Mouse (Mus musculus): ENCODE results near the gene C2cd4b. TPM values are rescaled to one million over a fixed set of nuclear protein-coding genes. Genes with fewer than 3 reads are reported as not detected.
A peak's percentile ranks its signal among the peaks of the same experiment; 100 is the strongest.

The C2cd4b gene
- polyA plus RNA-seq (2015; fragmentation: Nextera tagmentation; extraction: Ambion mirVana): not detected in 2 replicates

DNA sequence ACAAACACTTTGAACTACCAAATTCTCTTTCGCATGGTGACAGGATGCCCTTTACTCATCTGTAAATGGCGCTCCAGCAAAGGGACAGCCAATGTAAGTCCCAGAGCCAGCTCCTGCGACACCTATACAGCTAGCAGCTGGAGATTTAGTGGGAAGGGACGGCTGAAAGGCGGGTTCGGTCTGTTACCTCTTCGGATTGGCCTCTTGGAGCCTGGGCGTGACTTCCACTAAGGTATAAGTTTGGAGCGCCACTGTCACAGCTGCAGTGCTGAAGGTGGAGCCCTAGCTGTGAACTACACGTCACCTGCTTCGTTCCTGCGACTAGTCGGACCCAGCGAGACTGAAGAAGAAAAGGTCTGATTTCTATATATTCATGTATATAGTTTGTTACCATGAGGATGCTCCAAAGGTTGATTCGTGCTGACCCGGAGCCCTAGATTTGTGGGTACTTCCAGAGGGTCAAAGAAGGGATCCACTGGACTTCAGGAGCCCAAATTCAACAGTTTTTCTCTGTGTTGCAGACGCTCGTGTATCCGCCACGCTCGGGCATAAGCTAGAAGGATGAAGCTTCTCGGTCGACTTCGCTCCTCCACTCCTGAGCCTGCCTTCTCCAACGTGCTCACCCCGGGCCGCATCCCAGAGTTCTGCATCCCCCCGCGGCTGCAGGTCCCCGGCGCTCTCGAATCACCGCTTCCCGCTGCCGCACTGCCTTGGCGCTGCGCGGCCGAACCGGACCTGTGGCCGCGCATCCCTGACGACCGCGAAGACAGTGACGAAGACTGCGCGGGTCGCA, at the start of gene C2cd4b:
C2cd4b (plus strand) TSS at position 275 of the 793 bp plus-strand sequence.
- 3% methylated on average over 46 of the region's 49 CpGs for WGBS (ENCODE audit: insufficient replicate concordance)
- Histone ChIP-seq H3K4me1 (ENCODE audit: insufficient read depth) (peaks cover 9% of the 10 kb centered on the region; the same call in 1 of the 2 replicates), H3K27me3 (ENCODE audit: insufficient read depth, low read length) (peaks cover 37% of the 10 kb centered on the region), H3K4me2 (ENCODE audit: low read depth, low read length) (peak within 1 kb of the TSS; percentile 74), H3K36me3 (replicated peaks; ENCODE audit: insufficient read depth, low read length) (no peaks in the 10 kb centered on the region), H3K9ac (replicated peaks) (no peak within 1 kb of the TSS), H3K9me3 (ENCODE audit: low read length) (peaks cover 4% of the 10 kb centered on the region), H3K4me3 (ENCODE audit: low read depth, low read length) (peak within 1 kb of the TSS; percentile 46), H3K27ac (ENCODE audit: low read depth) (no peak within 1 kb of the TSS)
- TF ChIP-seq CTCF (IDR thresholded peaks at IDR 0.05; ENCODE audit: low read depth) (no peak), EP300 (IDR thresholded peaks at IDR 0.05; ENCODE audit: low read depth) (no peak)
- DNase-seq (peak; percentile 25), ATAC-seq (peak; percentile 55; the same call in 1 of the 2 replicates)

DNA sequence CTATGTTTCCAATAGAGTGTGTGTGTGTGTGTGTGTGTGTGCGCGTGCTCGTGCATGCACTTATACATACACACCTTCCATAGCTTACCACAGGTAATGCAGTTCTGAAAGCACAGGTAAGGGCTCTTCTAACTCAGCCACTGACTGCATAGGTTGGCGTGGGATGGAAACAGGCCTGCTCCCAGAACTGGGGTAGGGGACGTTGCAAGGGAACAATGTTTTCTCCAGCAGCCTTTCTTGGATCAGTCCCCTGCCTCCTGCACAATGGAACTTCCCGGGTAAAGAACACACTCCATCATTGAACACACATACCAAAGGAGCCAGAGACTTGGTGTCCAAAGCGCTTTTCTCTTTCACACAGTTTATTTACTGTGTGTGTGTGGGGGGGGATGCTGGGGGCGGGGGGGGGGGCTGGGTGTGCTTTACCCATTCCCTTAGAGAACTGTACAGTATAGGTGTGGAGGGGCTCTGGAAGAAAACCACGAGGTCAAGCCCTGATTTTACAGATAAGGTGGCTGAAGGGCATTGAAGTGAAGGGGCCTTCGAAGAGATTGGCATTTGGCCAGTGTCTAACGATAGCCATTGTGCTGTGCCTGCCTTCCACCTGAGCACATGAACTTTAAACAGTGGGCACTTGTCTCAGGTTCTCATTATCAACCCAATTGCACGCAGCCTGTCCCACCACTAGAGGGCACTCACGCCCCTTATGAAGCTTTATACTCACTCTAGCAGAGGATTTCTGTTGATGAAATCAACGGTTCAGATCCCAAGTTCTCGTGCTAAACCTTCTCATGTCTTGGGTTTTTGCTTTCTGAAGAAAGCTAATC, 48.0 kb upstream of the C2cd4b start:
- no peak overlapping the region for H3K9ac ChIP-seq (replicated peaks)
- TF ChIP-seq EP300 (IDR thresholded peaks at IDR 0.05; ENCODE audit: low read depth): no peak
- peak; percentile 88 for TF ChIP-seq CTCF (IDR thresholded peaks at IDR 0.05; ENCODE audit: low read depth)
- DNase-seq: peak; percentile 69
- H3K9me3 ChIP-seq (ENCODE audit: low read length): no peaks in the 10 kb centered on the region
- no peaks in the 10 kb centered on the region for H3K27me3 ChIP-seq (ENCODE audit: insufficient read depth, low read length)
- ATAC-seq: no peak
- no peak overlapping the region for H3K4me3 ChIP-seq (ENCODE audit: low read depth, low read length)
- WGBS (ENCODE audit: insufficient replicate concordance): 36% methylated on average over 15 of the region's 15 CpGs
- no peaks in the 10 kb centered on the region for H3K36me3 ChIP-seq (replicated peaks; ENCODE audit: insufficient read depth, low read length)
- H3K27ac ChIP-seq (ENCODE audit: low read depth): no peak overlapping the region
- H3K4me1 ChIP-seq (ENCODE audit: insufficient read depth): no peaks in the 10 kb centered on the region
- H3K4me2 ChIP-seq (ENCODE audit: low read depth, low read length): no peak overlapping the region

DNA sequence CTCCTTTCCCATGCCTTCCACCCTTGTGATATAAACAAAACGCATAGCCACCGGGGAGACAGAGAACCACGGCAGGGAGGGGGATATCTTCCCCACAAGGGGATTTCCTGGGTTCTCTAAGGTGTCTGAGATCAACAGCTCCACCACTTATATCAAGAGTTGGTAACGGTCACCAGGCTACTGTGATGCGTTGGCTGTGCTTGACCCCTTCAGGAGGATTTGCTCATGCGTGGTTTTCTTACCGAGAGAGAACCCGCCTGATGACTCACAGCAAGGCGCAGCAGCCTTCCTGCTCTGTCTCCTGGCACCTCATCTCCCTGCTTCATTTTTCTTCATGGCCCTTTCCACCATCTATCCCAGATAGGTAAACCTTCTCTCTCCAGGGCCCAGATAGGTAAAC, 47.1 kb upstream of the C2cd4b start:
- Histone ChIP-seq H3K4me2 (ENCODE audit: low read depth, low read length) (no peak overlapping the region), H3K4me1 (ENCODE audit: insufficient read depth) (no peaks in the 10 kb centered on the region), H3K4me3 (ENCODE audit: low read depth, low read length) (no peak overlapping the region), H3K27ac (ENCODE audit: low read depth) (no peak overlapping the region), H3K27me3 (ENCODE audit: insufficient read depth, low read length) (no peaks in the 10 kb centered on the region), H3K36me3 (replicated peaks; ENCODE audit: insufficient read depth, low read length) (no peaks in the 10 kb centered on the region), H3K9me3 (ENCODE audit: low read length) (no peaks in the 10 kb centered on the region), H3K9ac (replicated peaks) (no peak overlapping the region)
- TF ChIP-seq EP300 (IDR thresholded peaks at IDR 0.05; ENCODE audit: low read depth) (no peak), CTCF (IDR thresholded peaks at IDR 0.05; ENCODE audit: low read depth) (no peak)
- 59% methylated on average over 9 of the region's 9 CpGs for WGBS (ENCODE audit: insufficient replicate concordance)
- DNase-seq (no peak), ATAC-seq (no peak)

DNA sequence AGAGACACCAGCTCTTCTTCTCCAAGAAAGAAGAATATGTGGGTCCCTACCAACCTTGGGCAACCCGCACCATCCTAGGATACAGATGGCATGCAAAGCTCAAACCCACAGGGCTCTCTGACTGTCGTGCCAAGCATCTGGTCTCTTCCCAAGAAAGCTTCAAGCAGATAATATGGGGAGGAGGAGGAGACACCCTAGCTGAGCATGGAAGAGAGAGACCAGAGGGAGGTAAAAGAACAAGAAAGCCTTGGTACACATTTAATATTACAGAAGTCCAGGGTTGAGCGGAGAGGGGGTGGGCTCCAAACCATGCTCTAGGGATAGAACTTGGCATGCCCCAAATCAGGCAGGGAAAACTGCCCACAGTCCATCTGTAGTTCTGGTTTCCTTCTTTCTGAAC, 42.2 kb upstream of the C2cd4b start:
- Histone ChIP-seq H3K4me2 (ENCODE audit: low read depth, low read length) (no peak overlapping the region), H3K27ac (ENCODE audit: low read depth) (no peak overlapping the region), H3K4me3 (ENCODE audit: low read depth, low read length) (no peak overlapping the region), H3K27me3 (ENCODE audit: insufficient read depth, low read length) (no peaks in the 10 kb centered on the region), H3K9me3 (ENCODE audit: low read length) (no peaks in the 10 kb centered on the region), H3K9ac (replicated peaks) (no peak overlapping the region), H3K4me1 (ENCODE audit: insufficient read depth) (no peaks in the 10 kb centered on the region), H3K36me3 (replicated peaks; ENCODE audit: insufficient read depth, low read length) (no peaks in the 10 kb centered on the region)
- ATAC-seq (no peak), DNase-seq (no peak)
- no peak for TF ChIP-seq EP300 (IDR thresholded peaks at IDR 0.05; ENCODE audit: low read depth)
- TF ChIP-seq CTCF (IDR thresholded peaks at IDR 0.05; ENCODE audit: low read depth): no peak
- 68% methylated on average over 3 of the region's 3 CpGs for WGBS (ENCODE audit: insufficient replicate concordance)

DNA sequence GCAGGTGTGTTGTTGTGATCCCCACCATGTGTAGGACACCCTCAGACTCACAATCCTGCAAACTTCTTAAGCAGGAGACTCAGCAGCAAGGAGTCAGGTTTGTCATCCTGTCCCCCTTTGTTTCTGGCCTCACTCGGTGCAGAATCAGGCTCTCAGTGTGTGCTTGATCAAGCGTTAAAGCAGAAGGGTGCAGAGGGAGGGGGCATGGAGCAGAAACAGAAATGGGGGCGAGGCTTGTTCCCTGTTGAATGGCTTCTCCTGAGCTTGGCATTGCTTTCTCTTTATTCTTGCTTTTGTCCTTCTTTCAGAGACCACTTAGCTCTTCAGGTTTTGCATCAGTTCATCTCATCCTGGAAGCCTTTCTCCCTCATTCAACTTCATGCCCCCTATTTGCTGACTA, 40.6 kb upstream of the C2cd4b start:
- H3K9ac ChIP-seq (replicated peaks): no peak overlapping the region
- H3K27ac ChIP-seq (ENCODE audit: low read depth): no peak overlapping the region
- TF ChIP-seq CTCF (IDR thresholded peaks at IDR 0.05; ENCODE audit: low read depth) (no peak), EP300 (IDR thresholded peaks at IDR 0.05; ENCODE audit: low read depth) (no peak)
- no peaks in the 10 kb centered on the region for H3K27me3 ChIP-seq (ENCODE audit: insufficient read depth, low read length)
- H3K4me3 ChIP-seq (ENCODE audit: low read depth, low read length): no peak overlapping the region
- no peak for ATAC-seq
- H3K4me1 ChIP-seq (ENCODE audit: insufficient read depth): no peaks in the 10 kb centered on the region
- WGBS (ENCODE audit: insufficient replicate concordance): 45% methylated on average over 3 of the region's 3 CpGs
- no peaks in the 10 kb centered on the region for H3K36me3 ChIP-seq (replicated peaks; ENCODE audit: insufficient read depth, low read length)
- DNase-seq: no peak
- no peaks in the 10 kb centered on the region for H3K9me3 ChIP-seq (ENCODE audit: low read length)
- no peak overlapping the region for H3K4me2 ChIP-seq (ENCODE audit: low read depth, low read length)

DNA sequence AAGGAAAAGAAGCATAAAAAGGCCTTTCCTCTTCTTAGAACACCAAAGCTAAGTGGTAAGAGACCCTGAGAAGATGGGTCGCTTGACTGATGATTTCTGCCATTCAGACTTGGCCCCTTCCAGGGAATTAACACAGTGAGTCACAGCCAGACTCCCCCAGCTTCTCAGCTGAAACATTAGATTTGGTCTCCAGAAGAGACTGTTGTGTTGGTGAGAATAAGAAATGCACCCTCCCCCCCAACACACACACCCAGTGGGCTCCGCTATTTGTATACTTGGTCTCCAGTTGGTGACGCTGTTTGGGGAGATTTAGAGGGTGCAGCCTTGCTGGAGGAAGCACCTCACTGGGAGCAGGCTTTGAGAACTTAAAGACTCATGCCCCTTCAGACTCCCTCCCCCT, 39.1 kb upstream of the C2cd4b start:
- no peaks in the 10 kb centered on the region for H3K36me3 ChIP-seq (replicated peaks; ENCODE audit: insufficient read depth, low read length)
- no peak overlapping the region for H3K4me2 ChIP-seq (ENCODE audit: low read depth, low read length)
- 62% methylated on average over 3 of the region's 3 CpGs for WGBS (ENCODE audit: insufficient replicate concordance)
- no peak overlapping the region for H3K27ac ChIP-seq (ENCODE audit: low read depth)
- DNase-seq (no peak), ATAC-seq (no peak)
- no peaks in the 10 kb centered on the region for H3K4me1 ChIP-seq (ENCODE audit: insufficient read depth)
- H3K27me3 ChIP-seq (ENCODE audit: insufficient read depth, low read length): no peaks in the 10 kb centered on the region
- no peak for TF ChIP-seq EP300 (IDR thresholded peaks at IDR 0.05; ENCODE audit: low read depth)
- no peak for TF ChIP-seq CTCF (IDR thresholded peaks at IDR 0.05; ENCODE audit: low read depth)
- H3K4me3 ChIP-seq (ENCODE audit: low read depth, low read length): no peak overlapping the region
- no peak overlapping the region for H3K9ac ChIP-seq (replicated peaks)
- H3K9me3 ChIP-seq (ENCODE audit: low read length): no peaks in the 10 kb centered on the region
